8 mouse cellular contexts compared by ENCODE assay signal in the genomic region with DNA sequence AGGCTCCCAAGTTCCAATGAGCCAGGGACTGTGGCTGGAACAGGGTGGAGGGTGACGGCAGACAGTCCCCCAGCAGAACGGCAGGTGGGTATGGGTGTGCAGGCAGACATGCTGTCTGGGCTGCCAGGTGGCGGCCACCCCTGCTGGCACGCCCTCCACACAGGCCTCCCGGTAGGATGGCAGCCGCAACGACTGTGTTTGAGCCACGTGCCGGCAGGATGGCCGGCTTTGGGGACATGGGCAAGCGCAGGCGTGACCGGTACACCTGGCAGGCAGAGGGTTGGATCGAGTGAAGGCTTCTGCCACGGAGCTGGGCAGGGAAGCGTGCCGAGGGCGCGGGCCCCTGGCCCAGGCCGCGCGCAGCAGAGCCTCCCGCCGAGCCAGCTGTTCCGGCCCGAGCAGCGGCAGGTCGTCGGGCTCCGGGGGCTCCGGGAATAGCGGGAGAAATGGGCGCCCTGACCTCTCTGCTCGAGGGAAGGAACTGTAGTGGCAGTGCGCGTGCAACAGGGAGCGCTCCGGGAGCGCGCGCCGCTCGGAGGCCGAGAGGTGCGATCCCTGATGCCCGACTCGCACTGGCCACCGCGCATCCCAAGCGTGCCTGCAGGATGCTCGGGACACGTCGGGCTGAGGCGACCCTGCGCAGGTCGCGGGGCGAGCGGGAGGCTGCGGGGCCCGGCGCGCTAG. TPM values are rescaled to one million over a fixed set of nuclear protein-coding genes. Genes with fewer than 3 reads are reported as not detected.
A peak's percentile ranks its signal among the peaks of the same experiment; 100 is the strongest.
DNase-seq lines count a peak whose midpoint lies in the region; ATAC-seq and TF ChIP-seq lines count a peak whose summit lies in the region.

No protein-coding gene starts in this region.

- peak; percentile 20 for DNase-seq in kidney, adult 18-20 months
- DNase-seq in kidney, postnatal 25 days: no peak
- DNase-seq in brain, embryonic 14.5 days (ENCODE audit: low read depth): peak; percentile 32
- DNase-seq in heart, postnatal 4 days: peak; percentile 47
- no peak for DNase-seq in frontal cortex, postnatal 10 days (ENCODE audit: low spot score in 2 of 2)
- DNase-seq in layer of hippocampus, postnatal 10 days (ENCODE audit: low spot score in 2 of 2): no peak
- DNase-seq in right cerebral cortex, postnatal 36 days (ENCODE audit: low spot score in 2 of 2): no peak

- TF ChIP-seq POLR2A in brain, embryonic 14.5 days (IDR thresholded peaks at IDR 0.05; ENCODE audit: borderline replicate concordance, extremely low read depth, insufficient read depth, insufficient read length, poor library complexity, severe bottlenecking): no peak

- peak; percentile 10; the same call in 1 of the 2 replicates for TF ChIP-seq CTCF in brain, embryonic 14.5 days (IDR thresholded peaks at IDR 0.05; ENCODE audit: borderline replicate concordance, extremely low read depth, insufficient read depth, insufficient read length)

- ATAC-seq in megakaryocyte, adult 5-6 weeks (ENCODE audit: poor library complexity, severe bottlenecking): 0 out of 2 replicates have a peak, but pooled peaks have one; percentile 6

RNA-seq across cellular contexts. Expression of a gene that starts 17.2 kb away (rescaled TPM):
- 0.89 and 1.2 TPM in 2 replicates for polyA plus RNA-seq in brain, embryonic 14.5 days (2012; rRNA removed)
- under 1 TPM; 0.12 to 0.18 TPM for total RNA-seq in heart, postnatal 4 days (2021)
- 0.05 TPM in 1 of 2 replicates, not detected in the other for total RNA-seq in megakaryocyte, adult 5-6 weeks (2015)
- not detected in 2 replicates for total RNA-seq in megakaryocyte, adult 5-6 weeks (2017)
- 10 to 100 TPM; 28.6 to 31.9 TPM for total RNA-seq in layer of hippocampus, postnatal 10 days (2021)

RNA-seq across cellular contexts. Expression of a gene that starts 27.0 kb away (rescaled TPM):
- polyA plus RNA-seq in brain, embryonic 14.5 days (2012; rRNA removed): 26.1 and 32.4 TPM in 2 replicates
- 1 to 10 TPM; 7.5 to 9.5 TPM for total RNA-seq in heart, postnatal 4 days (2021)
- 4.4 and 5.6 TPM in 2 replicates for total RNA-seq in megakaryocyte, adult 5-6 weeks (2015)
- 9.9 and 14.3 TPM in 2 replicates for total RNA-seq in megakaryocyte, adult 5-6 weeks (2017)
- total RNA-seq in layer of hippocampus, postnatal 10 days (2021): 10 to 100 TPM; 22.5 to 23.0 TPM

RNA-seq across cellular contexts. Expression of a gene that starts 47.6 kb away (rescaled TPM):
- polyA plus RNA-seq in brain, embryonic 14.5 days (2012; rRNA removed): 1.6 and 2.4 TPM in 2 replicates
- total RNA-seq in heart, postnatal 4 days (2021): 1 to 10 TPM in 1 of 2 experiments, under 1 TPM in 1; 0.86 to 1.4 TPM
- 0.58 and 0.71 TPM in 2 replicates for total RNA-seq in megakaryocyte, adult 5-6 weeks (2015)
- total RNA-seq in megakaryocyte, adult 5-6 weeks (2017): 1.4 and 2.3 TPM in 2 replicates
- 1 to 10 TPM; 7.6 to 8.1 TPM for total RNA-seq in layer of hippocampus, postnatal 10 days (2021)

RNA-seq across cellular contexts. Expression of a gene that starts 57.1 kb away (rescaled TPM):
- 0.13 and 0.15 TPM in 2 replicates for polyA plus RNA-seq in brain, embryonic 14.5 days (2012; rRNA removed)
- total RNA-seq in heart, postnatal 4 days (2021): not detected
- not detected in 2 replicates for total RNA-seq in megakaryocyte, adult 5-6 weeks (2015)
- not detected in 2 replicates for total RNA-seq in megakaryocyte, adult 5-6 weeks (2017)
- not detected for total RNA-seq in layer of hippocampus, postnatal 10 days (2021)

Comparison
In these comparisons a context has a peak if more than half of its experiments do, and no peak if none do; other contexts are left out.
1. DNase-seq: peak in kidney, adult 18-20 months (single experiment), brain, embryonic 14.5 days (single experiment) and heart, postnatal 4 days (single experiment); none in kidney, postnatal 25 days (0 of 2), frontal cortex, postnatal 10 days (0 of 2), layer of hippocampus, postnatal 10 days (0 of 2) and right cerebral cortex, postnatal 36 days (0 of 2).
2. RNA of a gene that starts 17.2 kb away (total RNA-seq): 28.6 to 31.9 TPM in layer of hippocampus, postnatal 10 days; 0.12 to 0.18 TPM in heart, postnatal 4 days and 0.05 TPM in megakaryocyte, adult 5-6 weeks; every median in the first group is over 10 times any median in the second.